Mouse (Mus musculus): ENCODE measurements around the gene Ltbp1. TPM values are rescaled to one million over a fixed set of nuclear protein-coding genes. Genes with fewer than 3 reads are reported as not detected.

Gene Ltbp1
- polyA plus RNA-seq, 1 experiment from 2014 or later, result 14.2 TPM

GRCm38 (mm10) chr17:75380167-75380566 lies 374.8 kb downstream of the Ltbp1 start:
- DNase-seq (ENCODE audit: low spot score) (no peak), ATAC-seq (replicated peaks; ENCODE audit: low FRiP score) (no peak)
- Histone ChIP-seq H3K4me1 (replicated peaks; ENCODE audit: control insufficient read depth, insufficient read depth, low read length) (no peaks in the 10 kb centered on the region), H3K9me3 (ENCODE audit: control insufficient read depth, low read length) (no peaks in the 10 kb centered on the region), H3K9ac (ENCODE audit: low read depth, low read length) (no peak overlapping the region), H3K4me2 (no peak overlapping the region), H3K27ac (ENCODE audit: low read depth, low read length) (no peak overlapping the region), H3K4me3 (ENCODE audit: low read depth, low read length) (no peak overlapping the region), H3K36me3 (ENCODE audit: control insufficient read depth, insufficient read depth, low read length) (no peaks in the 10 kb centered on the region), H3K27me3 (replicated peaks; ENCODE audit: control insufficient read depth, insufficient read depth, low read length) (no peaks in the 10 kb centered on the region)
- 65% methylated on average over 2 of the region's 2 CpGs for WGBS

GRCm38 (mm10) chr17:75388402-75388801 lies 383.0 kb downstream of the Ltbp1 start:
- H3K4me2 ChIP-seq, result no peak overlapping the region
- 79% methylated on average over 4 of the region's 4 CpGs for WGBS
- H3K9ac ChIP-seq (ENCODE audit: low read depth, low read length), result no peak overlapping the region
- no peak overlapping the region for H3K27ac ChIP-seq (ENCODE audit: low read depth, low read length)
- no peak for DNase-seq (ENCODE audit: low spot score)
- H3K4me3 ChIP-seq (ENCODE audit: low read depth, low read length), result no peak overlapping the region
- ATAC-seq (replicated peaks; ENCODE audit: low FRiP score), result no peak
- H3K36me3 ChIP-seq (ENCODE audit: control insufficient read depth, insufficient read depth, low read length), result no peaks in the 10 kb centered on the region
- H3K4me1 ChIP-seq (replicated peaks; ENCODE audit: control insufficient read depth, insufficient read depth, low read length), result no peaks in the 10 kb centered on the region
- H3K27me3 ChIP-seq (replicated peaks; ENCODE audit: control insufficient read depth, insufficient read depth, low read length), result no peaks in the 10 kb centered on the region
- no peaks in the 10 kb centered on the region for H3K9me3 ChIP-seq (ENCODE audit: control insufficient read depth, low read length)

GRCm38 (mm10) chr17:75390142-75390541 lies 384.8 kb downstream of the Ltbp1 start:
- no peaks in the 10 kb centered on the region for H3K36me3 ChIP-seq (ENCODE audit: control insufficient read depth, insufficient read depth, low read length)
- H3K4me1 ChIP-seq (replicated peaks; ENCODE audit: control insufficient read depth, insufficient read depth, low read length), result no peaks in the 10 kb centered on the region
- no peaks in the 10 kb centered on the region for H3K27me3 ChIP-seq (replicated peaks; ENCODE audit: control insufficient read depth, insufficient read depth, low read length)
- 90% methylated on average over 10 of the region's 10 CpGs for WGBS
- H3K4me3 ChIP-seq (ENCODE audit: low read depth, low read length), result no peak overlapping the region
- H3K4me2 ChIP-seq, result no peak overlapping the region
- no peak for DNase-seq (ENCODE audit: low spot score)
- H3K9ac ChIP-seq (ENCODE audit: low read depth, low read length), result no peak overlapping the region
- no peaks in the 10 kb centered on the region for H3K9me3 ChIP-seq (ENCODE audit: control insufficient read depth, low read length)
- no peak overlapping the region for H3K27ac ChIP-seq (ENCODE audit: low read depth, low read length)
- no peak for ATAC-seq (replicated peaks; ENCODE audit: low FRiP score)

- no peak overlapping the region for H3K4me2 ChIP-seq
- no peak overlapping the region for H3K27ac ChIP-seq (ENCODE audit: low read depth, low read length)
- WGBS, result 80% methylated on average over 6 of the region's 6 CpGs
- no peaks in the 10 kb centered on the region for H3K36me3 ChIP-seq (ENCODE audit: control insufficient read depth, insufficient read depth, low read length)
- ATAC-seq (replicated peaks; ENCODE audit: low FRiP score) (no peak), DNase-seq (ENCODE audit: low spot score) (no peak)
- no peaks in the 10 kb centered on the region for H3K27me3 ChIP-seq (replicated peaks; ENCODE audit: control insufficient read depth, insufficient read depth, low read length)
- no peak overlapping the region for H3K9ac ChIP-seq (ENCODE audit: low read depth, low read length)
- H3K9me3 ChIP-seq (ENCODE audit: control insufficient read depth, low read length), result no peaks in the 10 kb centered on the region
- no peaks in the 10 kb centered on the region for H3K4me1 ChIP-seq (replicated peaks; ENCODE audit: control insufficient read depth, insufficient read depth, low read length)
- H3K4me3 ChIP-seq (ENCODE audit: low read depth, low read length), result no peak overlapping the region
These were observed 386.2 kb downstream of the Ltbp1 start for GRCm38 (mm10) chr17:75391429-75392192.

GRCm38 (mm10) chr17:75406405-75406804 lies 401.0 kb downstream of the Ltbp1 start:
- 75% methylated on average over 4 of the region's 4 CpGs for WGBS
- no peak for DNase-seq (ENCODE audit: low spot score)

GRCm38 (mm10) chr17:75416861-75417260 lies 411.5 kb downstream of the Ltbp1 start:
- DNase-seq (ENCODE audit: low spot score), result no peak
- WGBS, result 84% methylated on average over 3 of the region's 3 CpGs
- Histone ChIP-seq H3K36me3 (ENCODE audit: control insufficient read depth, insufficient read depth, low read length) (no peaks in the 10 kb centered on the region), H3K27me3 (replicated peaks; ENCODE audit: control insufficient read depth, insufficient read depth, low read length) (no peaks in the 10 kb centered on the region), H3K9ac (ENCODE audit: low read depth, low read length) (no peak overlapping the region), H3K4me3 (ENCODE audit: low read depth, low read length) (no peak overlapping the region), H3K9me3 (ENCODE audit: control insufficient read depth, low read length) (no peaks in the 10 kb centered on the region), H3K4me2 (no peak overlapping the region), H3K4me1 (replicated peaks; ENCODE audit: control insufficient read depth, insufficient read depth, low read length) (no peaks in the 10 kb centered on the region), H3K27ac (ENCODE audit: low read depth, low read length) (no peak overlapping the region)
- ATAC-seq (replicated peaks; ENCODE audit: low FRiP score), result no peak

More at GRCm38 (mm10) chr17:75406405-75406804, 401.0 kb downstream of the Ltbp1 start:
- Histone ChIP-seq H3K27me3 (replicated peaks; ENCODE audit: control insufficient read depth, insufficient read depth, low read length) (no peaks in the 10 kb centered on the region), H3K27ac (ENCODE audit: low read depth, low read length) (no peak overlapping the region), H3K9me3 (ENCODE audit: control insufficient read depth, low read length) (no peaks in the 10 kb centered on the region), H3K4me1 (replicated peaks; ENCODE audit: control insufficient read depth, insufficient read depth, low read length) (no peaks in the 10 kb centered on the region), H3K4me3 (ENCODE audit: low read depth, low read length) (no peak overlapping the region), H3K36me3 (ENCODE audit: control insufficient read depth, insufficient read depth, low read length) (no peaks in the 10 kb centered on the region), H3K4me2 (no peak overlapping the region), H3K9ac (ENCODE audit: low read depth, low read length) (no peak overlapping the region)
- no peak for ATAC-seq (replicated peaks; ENCODE audit: low FRiP score)

- no peaks in the 10 kb centered on the region for H3K4me1 ChIP-seq (replicated peaks; ENCODE audit: control insufficient read depth, insufficient read depth, low read length)
- no peak overlapping the region for H3K27ac ChIP-seq (ENCODE audit: low read depth, low read length)
- no peak overlapping the region for H3K4me2 ChIP-seq
- DNase-seq (ENCODE audit: low spot score) (no peak), ATAC-seq (replicated peaks; ENCODE audit: low FRiP score) (no peak)
- H3K36me3 ChIP-seq (ENCODE audit: control insufficient read depth, insufficient read depth, low read length), result no peaks in the 10 kb centered on the region
- no peaks in the 10 kb centered on the region for H3K9me3 ChIP-seq (ENCODE audit: control insufficient read depth, low read length)
- no peaks in the 10 kb centered on the region for H3K27me3 ChIP-seq (replicated peaks; ENCODE audit: control insufficient read depth, insufficient read depth, low read length)
- 85% methylated on average over 2 of the region's 2 CpGs for WGBS
- H3K4me3 ChIP-seq (ENCODE audit: low read depth, low read length), result no peak overlapping the region
- H3K9ac ChIP-seq (ENCODE audit: low read depth, low read length), result no peak overlapping the region
These were observed 428.8 kb downstream of the Ltbp1 start for GRCm38 (mm10) chr17:75434152-75434551.

GRCm38 (mm10) chr17:75434871-75435270 lies 429.5 kb downstream of the Ltbp1 start:
- no peak overlapping the region for H3K4me3 ChIP-seq (ENCODE audit: low read depth, low read length)
- H3K9me3 ChIP-seq (ENCODE audit: control insufficient read depth, low read length), result no peaks in the 10 kb centered on the region
- no peaks in the 10 kb centered on the region for H3K4me1 ChIP-seq (replicated peaks; ENCODE audit: control insufficient read depth, insufficient read depth, low read length)
- WGBS, result 67% methylated on average over 3 of the region's 3 CpGs
- H3K4me2 ChIP-seq, result no peak overlapping the region
- no peak overlapping the region for H3K27ac ChIP-seq (ENCODE audit: low read depth, low read length)
- H3K27me3 ChIP-seq (replicated peaks; ENCODE audit: control insufficient read depth, insufficient read depth, low read length), result no peaks in the 10 kb centered on the region
- H3K36me3 ChIP-seq (ENCODE audit: control insufficient read depth, insufficient read depth, low read length), result no peaks in the 10 kb centered on the region
- ATAC-seq (replicated peaks; ENCODE audit: low FRiP score), result no peak
- no peak for DNase-seq (ENCODE audit: low spot score)
- no peak overlapping the region for H3K9ac ChIP-seq (ENCODE audit: low read depth, low read length)

GRCm38 (mm10) chr17:75435599-75435998 lies 430.2 kb downstream of the Ltbp1 start, which contains the start of gene Rasgrp3:
Gene Rasgrp3 (plus strand): TSS chr17:75435896.
- no peaks in the 10 kb centered on the region for H3K4me1 ChIP-seq (replicated peaks; ENCODE audit: control insufficient read depth, insufficient read depth, low read length)
- H3K4me3 ChIP-seq (ENCODE audit: low read depth, low read length), result no peak within 1 kb of the TSS
- no peaks in the 10 kb centered on the region for H3K27me3 ChIP-seq (replicated peaks; ENCODE audit: control insufficient read depth, insufficient read depth, low read length)
- ATAC-seq (replicated peaks; ENCODE audit: low FRiP score) (peak; percentile 23; the same call in 1 of the 2 replicates), DNase-seq (ENCODE audit: low spot score) (no peak)
- H3K9ac ChIP-seq (ENCODE audit: low read depth, low read length), result no peak within 1 kb of the TSS
- WGBS, result 47% methylated on average over 6 of the region's 6 CpGs
- H3K4me2 ChIP-seq, result no peak within 1 kb of the TSS
- H3K9me3 ChIP-seq (ENCODE audit: control insufficient read depth, low read length), result no peaks in the 10 kb centered on the region
- no peak within 1 kb of the TSS; the same call in 1 of the 2 replicates for H3K27ac ChIP-seq (ENCODE audit: low read depth, low read length)
- H3K36me3 ChIP-seq (ENCODE audit: control insufficient read depth, insufficient read depth, low read length), result no peaks in the 10 kb centered on the region
